Mouse (Mus musculus) spleen, adult 2 months (tissue): ENCODE results near the gene P2rx6.

Experiments
- CTCF ChIP-seq: fragments of 200-500 bp; IDR thresholded peaks from 2 replicates; pipeline ENCODE4 v1.5.1; 2011; ENCODE audit warnings: mild to moderate bottlenecking, inconsistent platforms; ENCODE audit not compliant: insufficient read depth, insufficient read length, insufficient replicate concordance; ENCODE audit errors: extremely low read depth
- POLR2A ChIP-seq: fragments of 200-500 bp; IDR thresholded peaks from 2 replicates; pipeline ENCODE4 v1.6.1; 2011; ENCODE audit warnings: low read depth, low read length, inconsistent platforms

GRCm38 (mm10) chr16:17530640-17531288, 30.9 kb upstream of the P2rx6 start, which contains the start of gene Thap7:
- TF ChIP-seq POLR2A (peak; percentile 72), CTCF (no peak)
